Mouse (Mus musculus) heart, adult 8-10 months (tissue): Measurements from ENCODE around the gene Gm10715. TPM values are rescaled to one million over a fixed set of nuclear protein-coding genes. Genes with fewer than 3 reads are reported as not detected.
A peak's percentile ranks its signal among the peaks of the same experiment; 100 is the strongest.
"Not testable (repeated sequence)": the region's sequence is repeated elsewhere in the genome, so short reads cannot be mapped to it uniquely, and the experiment has no call there.

ENCODE experiments used
- DNase-seq: peaks from one replicate; pipeline ENCODE4 v3.0.0; 2022; ENCODE audit warnings: low spot score
- total RNA-seq, 4 experiments: library from RNA; stranded (reverse); gene quantifications; 2 replicates each; pipeline ENCODE4 v1.2.4; 2022

Gene Gm10715
- total RNA-seq = not detected

DNA sequence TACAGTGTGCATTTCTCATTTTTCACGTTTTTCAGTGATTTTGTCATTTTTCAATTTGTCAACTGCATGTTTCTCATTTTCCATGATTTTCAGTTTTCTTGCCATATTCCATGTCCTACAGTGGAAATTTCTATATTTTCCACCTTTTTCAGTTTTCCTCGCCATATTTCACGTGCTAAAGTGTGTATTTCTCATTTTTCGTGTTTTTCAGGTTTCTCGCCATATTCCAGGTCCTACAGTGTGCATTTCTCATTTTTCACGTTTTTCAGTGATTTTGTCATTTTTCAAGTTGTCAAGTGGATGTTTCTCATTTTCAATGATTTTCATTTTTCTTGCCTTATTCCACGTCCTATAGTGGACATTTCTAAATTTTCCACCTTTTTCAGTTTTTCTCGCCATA is at the start of gene Gm10715:
Gm10715 (plus strand) TSS at position 301 of the 400 bp plus-strand sequence.
- DNase-seq = not testable (repeated sequence)

DNA sequence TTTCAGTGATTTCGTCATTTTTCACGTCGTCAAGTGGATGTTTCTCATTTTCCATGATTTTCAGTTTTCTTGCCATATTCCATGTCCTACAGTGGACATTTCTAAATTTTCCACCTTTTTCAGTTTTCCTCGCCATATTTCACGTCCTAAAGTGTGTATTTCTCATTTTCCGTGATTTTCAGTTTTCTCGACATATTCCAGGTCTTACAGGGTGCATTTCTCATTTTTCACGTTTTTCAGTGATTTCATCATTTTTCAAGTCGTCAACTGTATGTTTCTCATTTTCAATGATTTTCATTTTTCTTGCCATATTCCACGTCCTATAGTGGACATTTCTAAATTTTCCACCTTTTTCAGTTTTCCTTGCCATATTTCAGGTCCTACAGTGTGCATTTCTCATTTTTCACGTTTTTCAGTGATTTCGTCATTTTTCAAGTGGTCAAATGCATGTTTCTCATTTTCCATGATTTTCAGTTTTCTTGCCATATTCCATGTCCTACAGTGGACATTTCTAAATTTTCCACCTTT is 36.2 kb upstream of the Gm10715 start, which contains the start of gene Gm10722:
Gm10722 (plus strand) TSS at position 478 of the 528 bp plus-strand sequence.
- DNase-seq = peak; percentile 30

DNA sequence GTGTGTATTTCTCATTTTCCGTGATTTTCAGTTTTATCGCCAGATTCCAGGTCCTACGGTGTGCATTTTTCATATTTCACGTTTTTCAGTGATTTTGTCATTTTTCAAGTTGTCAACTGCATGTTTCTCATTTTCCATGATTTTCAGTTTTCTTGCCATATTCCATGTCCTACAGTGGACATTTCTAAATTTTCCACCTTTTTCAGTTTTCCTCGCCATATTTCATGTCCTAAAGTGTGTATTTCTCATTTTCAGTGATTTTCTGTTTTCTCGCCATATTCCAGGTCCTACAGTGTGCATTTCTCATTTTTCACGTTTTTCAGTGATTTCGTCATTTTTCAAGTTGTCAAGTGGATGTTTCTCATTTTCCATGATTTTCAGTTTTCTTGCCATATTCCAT is 35.7 kb upstream of the Gm10715 start:
- peak; percentile 57 for DNase-seq

GRCm38 (mm10) chr9:3001948-3002659 is 34.6 kb upstream of the Gm10715 start:
- peak; percentile 100 for DNase-seq

GRCm38 (mm10) chr9:3002794-3003396 is 33.8 kb upstream of the Gm10715 start, which contains the start of gene Gm11168:
TSS of gene Gm11168 (plus strand) at chr9:3003346.
- DNase-seq = not testable (repeated sequence)

GRCm38 (mm10) chr9:3006179-3006578 is 30.5 kb upstream of the Gm10715 start:
- DNase-seq = not testable (repeated sequence)

DNA sequence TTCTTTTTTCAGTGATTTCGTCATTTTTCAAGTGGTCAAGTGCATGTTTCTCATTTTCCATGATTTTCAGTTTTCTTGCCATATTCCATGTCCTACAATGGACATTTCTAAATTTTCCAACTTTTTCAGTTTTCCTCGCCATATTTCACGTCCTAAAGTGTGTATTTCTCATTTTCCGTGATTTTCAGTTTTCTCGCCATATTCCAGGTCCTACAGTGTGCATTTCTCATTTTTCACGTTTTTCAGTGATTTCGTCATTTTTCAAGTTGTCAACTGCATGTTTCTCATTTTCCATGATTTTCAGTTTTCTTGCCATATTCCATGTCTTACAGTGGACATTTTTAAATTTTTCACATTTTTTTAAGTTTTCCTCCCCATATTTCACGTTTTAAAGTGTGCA is 30.0 kb upstream of the Gm10715 start:
- DNase-seq = peak; percentile 100

DNA sequence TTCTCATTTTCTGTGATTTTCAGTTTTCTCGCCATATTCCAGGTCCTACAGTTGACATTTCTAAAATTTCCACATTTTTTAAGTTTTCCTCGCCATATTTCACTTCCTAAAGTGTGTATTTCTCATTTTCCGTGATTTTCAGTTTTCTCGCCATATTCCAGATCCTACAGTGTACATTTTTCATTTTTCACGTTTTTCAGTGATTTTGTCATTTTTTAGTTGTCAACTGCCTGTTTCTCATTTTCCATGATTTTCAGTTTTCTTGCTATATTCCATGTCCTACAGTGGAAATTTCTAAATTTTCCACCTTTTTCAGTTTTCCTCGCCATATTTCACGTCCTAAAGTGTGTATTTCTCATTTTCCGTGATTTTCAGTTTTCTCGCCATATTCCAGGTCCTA is 29.4 kb upstream of the Gm10715 start:
- DNase-seq = not testable (repeated sequence)

DNA sequence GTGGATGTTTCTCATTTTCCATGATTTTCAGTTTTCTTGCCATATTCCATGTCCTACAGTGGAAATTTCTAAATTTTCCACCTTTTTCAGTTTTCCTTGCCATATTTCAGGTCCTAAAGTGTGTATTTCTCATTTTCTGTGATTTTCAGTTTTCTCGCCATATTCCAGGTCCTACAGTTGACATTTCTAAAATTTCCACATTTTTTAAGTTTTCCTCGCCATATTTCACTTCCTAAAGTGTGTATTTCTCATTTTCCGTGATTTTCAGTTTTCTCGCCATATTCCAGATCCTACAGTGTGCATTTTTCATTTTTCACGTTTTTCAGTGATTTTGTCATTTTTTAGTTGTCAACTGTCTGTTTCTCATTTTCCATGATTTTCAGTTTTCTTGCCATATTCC is 27.3 kb upstream of the Gm10715 start:
- DNase-seq = not testable (repeated sequence)

DNA sequence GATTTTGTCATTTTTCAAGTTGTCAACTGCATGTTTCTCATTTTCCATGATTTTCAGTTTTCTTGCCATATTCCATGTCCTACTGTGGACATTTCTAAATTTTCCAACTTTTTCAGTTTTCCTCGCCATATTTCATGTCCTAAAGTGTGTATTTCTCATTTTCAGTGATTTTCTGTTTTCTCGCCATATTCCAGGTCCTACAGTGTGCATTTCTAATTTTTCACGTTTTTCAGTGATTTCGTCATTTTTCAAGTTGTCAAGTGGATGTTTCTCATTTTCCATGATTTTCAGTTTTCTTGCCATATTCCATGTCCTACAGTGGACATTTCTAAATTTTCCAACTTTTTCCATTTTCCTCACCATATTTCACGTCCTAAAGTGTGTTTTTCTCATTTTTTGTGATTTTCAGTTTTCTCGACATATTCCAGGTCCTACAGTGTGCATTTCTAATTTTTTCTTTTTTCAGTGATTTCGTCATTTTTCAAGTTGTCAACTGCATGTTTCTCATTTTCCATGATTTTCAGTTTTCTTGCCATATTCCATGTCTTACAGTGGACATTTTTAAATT is 24.5 kb upstream of the Gm10715 start:
- not testable (repeated sequence) for DNase-seq

GRCm38 (mm10) chr9:3012733-3013279 is 23.9 kb upstream of the Gm10715 start, which contains the start of gene Gm10721:
TSS of gene Gm10721 (plus strand) at chr9:3013140.
- DNase-seq = not testable (repeated sequence)

DNA sequence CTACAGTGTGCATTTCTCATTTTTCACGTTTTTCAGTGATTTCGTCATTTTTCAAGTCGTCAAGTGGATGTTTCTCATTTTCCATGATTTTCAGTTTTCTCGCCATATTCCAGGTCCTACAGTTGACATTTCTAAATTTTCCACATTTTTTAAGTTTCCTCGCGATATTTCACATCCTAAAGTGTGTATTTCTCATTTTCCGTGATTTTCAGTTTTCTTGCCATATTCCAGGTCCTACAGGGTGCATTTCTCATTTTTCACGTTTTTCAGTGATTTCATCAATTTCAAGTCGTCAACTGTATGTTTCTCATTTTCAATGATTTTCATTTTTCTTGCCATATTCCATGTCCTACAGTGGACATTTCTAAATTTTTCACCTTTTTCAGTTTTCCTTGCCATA is 21.3 kb upstream of the Gm10715 start, which contains the start of gene Gm10720:
Gm10720 (plus strand) TSS at position 301 of the 400 bp plus-strand sequence.
- not testable (repeated sequence) for DNase-seq

DNA sequence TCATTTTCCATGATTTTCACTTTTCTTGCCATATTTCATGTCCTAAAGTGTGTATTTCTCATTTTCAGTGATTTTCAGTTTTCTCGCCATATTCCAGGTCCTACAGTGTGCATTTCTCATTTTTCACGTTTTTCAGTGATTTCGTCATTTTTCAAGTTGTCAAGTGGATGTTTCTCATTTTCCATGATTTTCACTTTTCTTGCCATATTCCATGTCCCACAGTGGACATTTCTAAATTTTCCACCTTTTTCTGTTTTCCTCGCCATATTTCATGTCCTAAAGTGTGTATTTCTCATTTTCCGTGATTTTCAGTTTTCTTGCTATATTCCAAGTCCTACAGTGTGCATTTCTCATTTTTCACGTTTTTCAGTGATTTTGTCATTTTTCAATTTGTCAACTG is 20.8 kb upstream of the Gm10715 start:
- DNase-seq = peak; percentile 6

DNA sequence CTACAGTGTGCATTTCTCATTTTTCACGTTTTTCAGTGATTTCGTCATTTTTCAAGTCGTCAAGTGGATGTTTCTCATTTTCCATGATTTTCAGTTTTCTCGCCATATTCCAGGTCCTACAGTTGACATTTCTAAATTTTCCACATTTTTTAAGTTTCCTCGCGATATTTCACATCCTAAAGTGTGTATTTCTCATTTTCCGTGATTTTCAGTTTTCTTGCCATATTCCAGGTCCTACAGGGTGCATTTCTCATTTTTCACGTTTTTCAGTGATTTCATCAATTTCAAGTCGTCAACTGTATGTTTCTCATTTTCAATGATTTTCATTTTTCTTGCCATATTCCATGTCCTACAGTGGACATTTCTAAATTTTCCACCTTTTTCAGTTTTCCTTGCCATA is 19.6 kb upstream of the Gm10715 start, which contains the start of gene Gm10719:
Gm10719 (plus strand) TSS at position 301 of the 400 bp plus-strand sequence.
- not testable (repeated sequence) for DNase-seq

DNA sequence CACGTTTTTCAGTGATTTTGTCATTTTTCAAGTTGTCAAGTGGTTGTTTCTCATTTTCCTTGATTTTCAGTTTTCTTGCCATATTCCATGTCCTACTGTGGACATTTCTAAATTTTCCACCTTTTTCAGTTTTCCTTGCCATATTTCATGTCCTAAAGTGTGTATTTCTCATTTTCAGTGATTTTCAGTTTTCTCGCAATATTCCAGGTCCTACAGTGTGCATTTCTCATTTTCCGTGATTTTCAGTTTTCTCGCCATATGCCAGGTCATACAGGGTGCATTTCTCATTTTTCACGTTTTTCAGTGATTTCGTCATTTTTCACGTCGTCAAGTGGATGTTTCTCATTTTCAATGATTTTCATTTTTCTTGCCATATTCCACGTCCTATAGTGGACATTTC is 17.7 kb upstream of the Gm10715 start:
- DNase-seq = not testable (repeated sequence)

GRCm38 (mm10) chr9:3019835-3020727 is 16.6 kb upstream of the Gm10715 start:
- DNase-seq = peak; percentile 86

DNA sequence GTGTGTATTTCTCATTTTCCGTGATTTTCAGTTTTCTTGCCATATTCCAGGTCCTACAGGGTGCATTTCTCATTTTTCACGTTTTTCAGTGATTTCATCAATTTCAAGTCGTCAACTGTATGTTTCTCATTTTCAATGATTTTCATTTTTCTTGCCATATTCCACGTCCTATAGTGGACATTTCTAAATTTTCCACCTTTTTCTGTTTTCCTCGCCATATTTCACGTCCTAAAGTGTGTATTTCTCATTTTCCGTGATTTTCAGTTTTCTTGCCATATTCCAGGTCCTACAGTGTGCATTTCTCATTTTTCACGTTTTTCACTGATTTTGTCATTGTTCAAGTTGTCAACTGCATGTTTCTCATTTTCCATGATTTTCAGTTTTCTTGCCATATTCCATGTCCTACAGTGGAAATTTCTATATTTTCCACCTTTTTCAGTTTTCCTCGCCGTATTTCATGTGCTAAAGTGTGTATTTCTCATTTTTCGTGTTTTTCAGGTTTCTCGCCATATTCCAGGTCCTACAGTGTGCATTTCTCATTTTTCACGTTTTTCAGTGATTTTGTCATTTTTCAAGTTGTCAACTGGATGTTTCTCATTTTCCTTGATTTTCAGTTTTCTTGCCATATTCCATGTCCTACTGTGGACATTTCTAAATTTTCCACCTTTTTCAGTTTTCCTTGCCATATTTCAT is 14.2 kb upstream of the Gm10715 start:
- DNase-seq = peak; percentile 92

- DNase-seq = peak; percentile 77
Measured at GRCm38 (mm10) chr9:3023312-3023984, 13.2 kb upstream of the Gm10715 start, which contains the start of gene Gm10718. TSS of gene Gm10718 (plus strand) at chr9:3023547.

- peak; percentile 100 for DNase-seq
Measured at GRCm38 (mm10) chr9:3023985-3024648, 12.6 kb upstream of the Gm10715 start.
